Mouse (Mus musculus) brain, embryonic 14.5 days (tissue): ENCODE data around the gene Hoga1. TPM values are rescaled to one million over a fixed set of nuclear protein-coding genes. Genes with fewer than 3 reads are reported as not detected.

ENCODE experiments used
- DNase-seq: peaks from one replicate; pipeline ENCODE4 v3.0.0-alpha.2; 2011; ENCODE audit warnings: low read depth
- CTCF ChIP-seq: fragments of 200-500 bp; IDR thresholded peaks from 2 replicates; pipeline ENCODE4 v1.5.1; 2012; ENCODE audit warnings: inconsistent platforms, mild to moderate bottlenecking, moderate library complexity, borderline replicate concordance; ENCODE audit not compliant: insufficient read depth, insufficient read length; ENCODE audit errors: extremely low read depth
- POLR2A ChIP-seq: fragments of 200-500 bp; IDR thresholded peaks from 2 replicates; pipeline ENCODE4 v1.6.1; 2012; ENCODE audit warnings: mild to moderate bottlenecking, inconsistent platforms, borderline replicate concordance; ENCODE audit not compliant: poor library complexity, insufficient read depth, insufficient read length, severe bottlenecking; ENCODE audit errors: extremely low read depth
- polyA plus RNA-seq: library from polyadenylated mRNA; depleted of rRNA; stranded (reverse); fragments of >200 nt; gene quantifications from 2 replicates; pipeline ENCODE4 v1.2.3, GENCODE M21; 2012; rRNA removed

Gene Hoga1
- polyA plus RNA-seq = 1.2 and 1.7 TPM in 2 replicates

- DNase-seq = peak; percentile 87
- TF ChIP-seq CTCF (peak; percentile 77), POLR2A (no peak)
These were observed at the start of gene Hoga1 for GRCm38 (mm10) chr19:42045269-42046102. TSS of gene Hoga1 (plus strand) at chr19:42045610.

- TF ChIP-seq POLR2A (no peak), CTCF (no peak)
- no peak for DNase-seq
These were observed 48.3 kb upstream of the Hoga1 start for GRCm38 (mm10) chr19:41997090-41997489.

GRCm38 (mm10) chr19:41998770-41999548 lies 46.5 kb upstream of the Hoga1 start:
- DNase-seq = no peak
- TF ChIP-seq POLR2A (no peak), CTCF (no peak)

GRCm38 (mm10) chr19:41999688-42000283 lies 45.6 kb upstream of the Hoga1 start:
- TF ChIP-seq POLR2A = no peak
- no peak for TF ChIP-seq CTCF
- no peak for DNase-seq

- no peak for DNase-seq
- no peak for TF ChIP-seq CTCF
- no peak for TF ChIP-seq POLR2A
These were observed 44.9 kb upstream of the Hoga1 start for GRCm38 (mm10) chr19:42000446-42000958.

- no peak for TF ChIP-seq CTCF
- TF ChIP-seq POLR2A = no peak
These were observed 44.0 kb upstream of the Hoga1 start for GRCm38 (mm10) chr19:42001253-42001980.

GRCm38 (mm10) chr19:42004258-42004657 lies 41.2 kb upstream of the Hoga1 start:
- DNase-seq = no peak
- no peak for TF ChIP-seq POLR2A
- no peak for TF ChIP-seq CTCF

More at GRCm38 (mm10) chr19:42001253-42001980, 44.0 kb upstream of the Hoga1 start:
- no peak for DNase-seq

- TF ChIP-seq POLR2A = no peak
- no peak for TF ChIP-seq CTCF
These were observed 39.8 kb upstream of the Hoga1 start for GRCm38 (mm10) chr19:42005616-42006015.

GRCm38 (mm10) chr19:42006568-42006967 lies 38.8 kb upstream of the Hoga1 start:
- TF ChIP-seq POLR2A = no peak
- DNase-seq = no peak

More at GRCm38 (mm10) chr19:42005616-42006015, 39.8 kb upstream of the Hoga1 start:
- no peak for DNase-seq

GRCm38 (mm10) chr19:42008586-42008985 lies 36.8 kb upstream of the Hoga1 start:
- no peak for TF ChIP-seq CTCF
- TF ChIP-seq POLR2A = no peak
- DNase-seq = no peak

- TF ChIP-seq POLR2A (no peak), CTCF (no peak)
These were observed 36.3 kb upstream of the Hoga1 start for GRCm38 (mm10) chr19:42009067-42009466.

GRCm38 (mm10) chr19:42010436-42010835 lies 35.0 kb upstream of the Hoga1 start:
- DNase-seq = no peak
- TF ChIP-seq CTCF (no peak), POLR2A (no peak)

More at GRCm38 (mm10) chr19:42009067-42009466, 36.3 kb upstream of the Hoga1 start:
- DNase-seq = no peak

GRCm38 (mm10) chr19:42011123-42011522 lies 34.3 kb upstream of the Hoga1 start:
- TF ChIP-seq CTCF (no peak), POLR2A (no peak)

More at GRCm38 (mm10) chr19:42011123-42011522, 34.3 kb upstream of the Hoga1 start:
- no peak for DNase-seq
